Mouse (Mus musculus) thymus, adult 18-20 months (tissue): ENCODE results near the gene Ank2.

Source experiments
- DNase-seq, 2 experiments: peaks; one replicate each; pipeline ENCODE4 v3.0.0; 2022; ENCODE audit warnings: mixed read lengths in 2 of 2

The Ank2 gene

DNA sequence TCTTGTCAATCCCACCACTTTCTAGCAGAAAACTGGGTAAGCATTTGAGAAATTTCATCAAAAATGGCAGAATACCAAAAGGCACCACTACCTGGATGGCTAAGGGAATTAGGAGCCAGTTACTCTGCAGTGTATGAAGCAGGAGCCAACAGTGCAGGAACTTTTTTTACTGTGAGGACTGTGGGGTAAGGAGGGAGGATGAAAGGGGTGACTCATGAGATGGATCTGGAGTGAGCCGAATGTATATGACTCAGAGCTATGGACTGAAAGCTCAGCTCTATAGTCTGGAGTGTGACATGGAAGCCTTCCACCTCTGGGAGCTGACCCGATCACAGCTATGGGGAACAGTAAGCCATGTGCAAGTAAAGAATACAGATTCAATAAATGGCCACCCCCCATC, 530.4 kb downstream of the Ank2 start:
- DNase-seq, result no peak

DNA sequence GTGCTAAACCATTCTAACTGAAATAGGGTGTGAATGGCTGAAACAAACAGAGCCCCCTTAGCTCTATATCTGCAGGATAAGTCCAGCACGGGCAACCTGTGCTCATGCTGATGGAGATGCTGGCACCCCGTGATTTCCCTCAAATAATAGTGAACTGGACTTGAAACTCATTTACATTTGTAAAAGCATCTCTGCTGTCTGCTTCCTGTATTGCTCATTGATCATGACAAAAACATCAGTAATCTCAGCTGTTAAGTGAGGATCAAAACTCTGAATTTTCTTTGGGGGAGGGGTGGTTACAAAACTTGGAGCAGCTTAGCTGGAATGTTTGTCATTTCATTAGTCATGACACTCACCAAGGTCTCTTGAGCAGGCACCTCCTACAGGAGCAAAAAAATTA, 533.4 kb downstream of the Ank2 start:
- no peak for DNase-seq

DNA sequence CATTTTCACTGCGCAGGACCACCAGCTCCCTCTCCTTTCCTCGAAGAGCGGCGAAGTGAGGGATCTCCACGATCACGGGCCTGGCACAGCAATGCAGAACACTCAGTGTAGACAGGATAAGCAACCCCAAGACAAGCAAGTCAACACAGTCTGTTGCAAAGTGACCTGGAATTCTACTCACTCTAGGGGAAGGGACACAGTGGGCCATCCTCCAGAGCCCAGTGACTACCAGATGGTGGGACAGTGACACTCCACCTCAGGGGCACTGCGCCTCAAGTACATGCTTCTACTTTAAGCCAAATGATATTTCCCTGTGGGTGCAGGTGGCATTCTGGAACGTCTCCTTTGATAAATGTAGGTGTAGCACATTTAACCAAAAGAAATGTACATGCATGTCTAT, 536.8 kb downstream of the Ank2 start:
- DNase-seq, result no peak

DNA sequence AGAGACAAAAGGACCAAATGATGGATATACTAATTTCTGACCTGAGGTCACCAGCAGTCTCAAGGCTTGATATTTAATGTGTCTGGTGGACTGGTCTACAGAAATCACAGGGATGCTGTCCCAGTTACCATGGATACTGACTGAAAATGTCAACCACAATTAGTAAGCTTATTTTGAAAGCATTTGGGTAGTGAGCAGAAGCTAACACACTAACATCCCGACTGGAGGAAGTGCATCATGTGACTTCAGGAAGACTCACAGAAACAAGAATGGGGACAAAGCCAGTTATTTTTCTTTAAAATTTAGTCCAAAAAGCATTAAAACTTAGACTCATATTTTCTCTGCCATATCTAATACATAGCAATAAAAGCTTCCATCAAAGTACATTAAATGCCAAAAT, 546.5 kb downstream of the Ank2 start:
- no peak for DNase-seq

DNA sequence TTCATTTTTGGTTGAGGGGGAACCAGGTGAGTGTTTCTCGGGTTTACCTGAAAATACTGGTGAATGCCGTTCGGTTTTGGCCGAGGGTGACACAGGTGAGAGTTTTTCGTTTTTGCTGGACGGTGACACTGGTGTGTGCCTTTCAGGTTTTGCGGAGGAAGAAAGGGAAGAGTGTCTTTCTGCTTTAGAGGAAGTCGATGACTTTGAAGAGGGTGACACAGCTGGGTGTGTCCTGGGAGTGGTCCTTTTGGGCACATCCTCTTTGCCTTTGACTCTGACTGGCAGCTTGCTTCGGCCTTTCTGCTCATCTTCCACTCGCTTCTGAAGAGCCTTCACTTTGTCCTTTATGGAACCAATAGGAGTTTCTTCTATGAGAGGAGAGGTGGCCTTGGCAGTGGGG, 552.6 kb downstream of the Ank2 start:
- no peak for DNase-seq

DNA sequence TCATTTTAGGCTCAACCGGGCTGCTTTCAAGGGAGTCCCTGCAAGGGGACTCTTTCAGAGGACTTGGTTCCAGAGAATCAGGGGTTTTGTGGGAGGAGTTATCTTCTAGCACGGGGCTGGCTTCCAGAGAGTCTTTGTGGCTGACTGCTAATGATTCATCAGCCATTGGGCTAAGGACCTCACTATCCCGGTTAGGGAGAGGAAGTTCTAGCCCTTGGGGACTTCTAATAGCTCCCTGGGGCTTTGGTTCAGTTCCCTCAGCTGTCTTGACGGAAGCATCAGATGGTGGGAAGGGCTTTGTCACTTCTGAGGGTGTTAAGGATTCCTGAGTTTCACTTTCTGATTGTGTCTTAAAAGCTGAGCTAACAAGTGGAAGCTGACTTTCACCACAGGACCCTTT, 554.3 kb downstream of the Ank2 start:
- DNase-seq, result no peak

DNA sequence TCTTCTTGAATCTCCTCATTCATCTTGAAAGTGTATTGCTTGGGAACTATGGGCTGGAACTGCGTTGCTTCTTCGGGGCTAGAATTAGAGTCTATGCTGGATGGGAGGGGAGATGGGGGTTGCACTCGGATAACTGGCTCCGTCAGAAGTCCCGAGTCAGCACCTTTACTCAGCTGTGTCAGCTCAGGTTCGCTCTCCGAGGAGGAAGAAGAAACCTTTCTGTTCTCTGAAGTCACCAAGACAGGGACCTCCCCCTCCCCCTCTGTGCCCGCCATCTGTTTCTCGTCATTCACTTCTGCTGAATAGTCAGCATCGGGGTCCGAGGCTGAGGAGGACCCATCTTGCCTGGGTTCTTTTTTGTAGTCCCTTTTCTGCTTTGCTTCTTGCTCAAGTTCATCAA, 555.1 kb downstream of the Ank2 start:
- no peak for DNase-seq

DNA sequence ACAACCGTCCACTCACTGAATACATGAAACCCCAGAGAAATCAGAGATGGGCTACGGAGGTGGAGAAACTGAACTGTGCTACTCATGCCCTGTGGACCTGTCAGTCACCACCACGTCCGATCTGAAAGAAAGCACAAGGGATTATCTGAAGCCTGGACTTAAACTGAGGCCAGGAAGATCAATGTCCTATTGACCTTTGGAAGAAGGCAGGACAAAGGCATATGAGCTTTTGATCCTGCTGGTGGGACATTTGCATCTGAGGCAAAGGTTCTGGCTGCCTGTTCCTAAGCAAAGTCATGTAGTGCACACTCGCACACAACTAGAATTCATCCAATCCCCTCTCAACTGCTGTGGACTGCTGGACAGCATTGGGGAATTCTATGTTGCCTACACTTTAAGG, 558.7 kb downstream of the Ank2 start:
- DNase-seq, result no peak

DNA sequence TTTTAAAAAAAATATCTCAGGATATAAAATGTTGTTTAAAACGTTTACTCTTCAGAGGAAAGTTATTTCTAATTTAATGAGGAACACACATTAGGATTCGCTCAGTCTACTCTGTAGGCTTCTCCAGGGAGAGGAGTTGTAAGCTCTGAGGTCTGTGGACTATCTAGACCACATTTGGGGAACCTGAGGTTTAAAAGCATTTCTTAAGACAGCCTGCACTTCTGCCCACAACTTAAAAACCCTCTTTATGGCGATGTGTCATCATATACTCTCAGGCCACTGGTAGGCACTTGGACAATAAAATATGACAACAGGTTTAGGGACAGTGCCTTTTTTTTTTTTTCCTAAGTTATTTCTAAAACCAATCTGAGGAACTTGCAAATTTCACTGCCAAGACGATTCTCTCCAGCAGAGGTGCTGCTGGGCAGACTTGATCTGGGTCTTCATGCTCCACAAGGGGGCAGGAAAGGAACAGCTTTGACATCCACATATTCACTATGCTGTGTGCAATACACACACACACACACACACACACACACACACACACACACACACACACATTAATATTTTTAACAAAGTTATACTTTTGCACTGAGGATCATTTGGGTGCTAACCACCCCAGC, 567.2 kb downstream of the Ank2 start:
- no peak for DNase-seq

DNA sequence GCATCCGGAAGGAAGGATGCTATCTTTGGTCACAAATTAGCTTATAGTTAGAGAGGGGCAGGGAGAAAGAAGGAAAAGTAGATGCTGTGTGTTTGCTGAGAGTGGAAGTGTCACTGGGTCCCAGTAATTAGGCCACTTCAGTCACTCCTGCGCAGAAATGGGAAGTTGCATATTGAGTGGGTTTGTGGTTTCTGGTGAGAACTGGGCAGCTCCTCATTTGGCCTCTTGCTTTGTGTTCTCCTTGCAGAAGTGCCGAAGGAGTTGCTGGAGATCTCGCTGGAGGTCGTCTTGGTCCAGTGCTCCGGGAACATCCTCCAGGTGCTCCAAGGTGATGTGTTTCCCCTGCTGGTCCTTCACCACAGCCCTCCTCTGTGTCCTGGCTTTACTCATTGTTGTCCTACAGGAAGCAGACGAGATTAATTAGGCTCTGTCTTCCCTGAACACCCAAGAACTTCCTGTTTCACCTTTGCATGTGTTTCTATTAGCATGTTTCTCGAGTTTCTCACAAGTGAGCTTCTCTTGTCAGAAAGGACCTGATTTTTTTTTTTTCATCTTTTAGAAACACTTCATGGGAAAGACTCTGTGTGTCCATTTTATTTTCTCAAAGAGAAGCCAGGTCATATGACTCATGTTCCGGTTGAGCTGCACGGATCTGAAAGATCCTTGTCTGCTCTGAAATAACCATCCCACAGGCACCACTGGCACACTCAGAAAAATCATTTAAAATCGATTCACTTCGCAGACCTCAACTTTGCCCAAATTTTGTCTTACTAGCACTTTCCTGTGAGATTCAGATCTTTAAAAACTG, 575.4 kb downstream of the Ank2 start:
- no peak for DNase-seq

DNA sequence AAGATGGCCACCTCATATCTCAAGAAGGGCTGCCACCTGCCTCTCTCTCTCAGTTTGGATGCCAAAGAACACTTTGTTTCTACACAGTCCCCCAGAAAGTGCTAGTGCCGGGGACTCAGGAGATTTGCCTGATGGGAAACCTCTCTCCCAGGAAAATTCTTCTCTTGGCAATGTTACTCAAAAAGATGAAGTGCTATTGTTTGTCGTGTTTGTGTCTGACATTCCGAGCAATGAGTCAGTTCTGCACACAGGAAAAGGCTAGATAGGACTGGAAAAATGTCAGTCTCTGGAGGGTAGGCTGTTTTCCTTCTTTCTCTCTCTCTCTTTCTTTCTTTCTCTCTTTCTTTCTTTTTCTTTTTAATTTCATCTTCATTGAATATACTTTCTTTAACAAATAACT, 577.2 kb downstream of the Ank2 start:
- DNase-seq, result no peak

DNA sequence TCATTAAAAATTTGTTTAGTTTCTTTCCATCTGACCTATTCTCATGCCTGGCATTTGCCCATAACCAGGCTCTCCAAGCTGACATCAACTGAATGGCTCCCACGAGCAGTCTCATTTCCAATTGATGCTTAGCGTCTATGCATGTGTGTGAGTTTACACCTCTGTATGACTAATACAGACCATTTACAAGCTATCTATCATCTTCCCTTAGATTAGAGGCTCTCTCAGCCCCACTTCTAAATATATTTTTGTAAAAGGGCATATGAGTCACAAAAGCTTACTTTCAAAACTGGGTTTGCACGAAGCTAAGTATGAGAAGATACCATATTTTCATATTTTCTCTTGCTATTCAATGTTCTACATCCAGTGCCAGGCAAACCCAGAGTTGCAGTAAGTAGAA, 578.9 kb downstream of the Ank2 start:
- DNase-seq, result no peak

DNA sequence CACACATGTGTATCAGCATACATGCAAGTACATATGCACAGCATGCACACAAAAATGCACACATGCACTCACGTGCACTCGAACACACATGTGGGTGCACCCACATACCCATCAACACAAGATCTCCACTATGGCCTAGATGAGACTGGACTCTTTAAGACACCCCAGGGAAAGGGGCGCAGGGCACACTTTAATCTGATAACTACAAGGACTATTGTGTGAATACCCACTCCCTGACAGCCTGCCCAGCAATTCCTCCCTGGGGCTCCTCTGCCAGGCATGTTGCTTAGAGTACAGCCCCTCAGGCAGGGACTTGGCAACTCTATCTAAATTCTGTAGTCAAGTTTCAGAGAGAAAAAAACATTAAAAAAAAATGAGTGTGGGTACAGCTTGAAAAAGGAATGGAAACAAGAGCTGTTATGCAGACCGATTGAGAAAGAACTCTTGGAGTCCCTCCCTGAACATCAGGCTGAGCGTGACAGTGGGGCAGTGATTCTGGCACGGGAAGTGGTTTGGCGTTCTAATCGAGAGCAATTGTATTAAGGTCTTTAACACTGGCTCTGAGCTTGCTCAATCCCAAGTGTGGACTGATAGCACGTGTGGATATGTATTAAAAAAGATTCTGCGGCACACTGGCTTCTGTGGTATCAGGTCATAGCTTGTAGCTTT, 580.2 kb downstream of the Ank2 start:
- no peak for DNase-seq

DNA sequence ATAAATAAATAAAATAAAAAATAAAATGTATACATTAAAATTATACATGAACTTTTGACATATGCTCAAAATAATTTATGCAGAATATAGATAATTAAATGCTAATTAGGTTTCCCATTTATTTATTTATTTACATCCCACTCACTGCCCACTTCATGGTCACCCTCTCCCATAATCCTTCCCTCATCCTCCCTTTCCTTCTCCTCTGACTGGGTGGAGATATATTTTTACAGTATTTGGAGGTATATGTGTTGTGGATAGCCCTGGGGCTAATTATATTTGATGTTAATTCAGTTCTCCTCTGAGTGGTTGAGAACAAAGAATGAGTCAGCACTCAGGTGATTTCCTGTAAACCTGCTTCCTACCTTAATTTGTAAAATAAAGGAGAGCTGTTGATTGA, 582.8 kb downstream of the Ank2 start:
- no peak for DNase-seq

DNA sequence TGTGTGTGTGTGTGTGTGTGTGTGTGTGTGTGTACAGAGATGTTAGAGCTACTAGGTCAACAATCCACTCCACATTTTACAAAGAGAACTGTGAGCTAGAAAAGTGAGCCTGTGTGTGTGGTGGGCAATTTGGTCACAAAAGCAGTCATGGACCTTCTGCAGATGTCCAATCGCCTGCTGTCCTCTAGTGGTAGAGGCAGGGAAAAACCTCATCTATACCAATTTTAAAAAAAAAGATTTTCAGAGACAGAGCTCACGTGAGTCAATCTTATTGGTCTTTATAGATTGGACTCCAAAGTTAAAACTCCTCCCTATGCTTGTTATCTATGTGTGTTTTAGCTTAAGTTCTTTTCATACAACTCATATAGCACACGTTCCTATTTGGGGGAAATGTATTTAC, 595.6 kb downstream of the Ank2 start:
- no peak for DNase-seq

DNA sequence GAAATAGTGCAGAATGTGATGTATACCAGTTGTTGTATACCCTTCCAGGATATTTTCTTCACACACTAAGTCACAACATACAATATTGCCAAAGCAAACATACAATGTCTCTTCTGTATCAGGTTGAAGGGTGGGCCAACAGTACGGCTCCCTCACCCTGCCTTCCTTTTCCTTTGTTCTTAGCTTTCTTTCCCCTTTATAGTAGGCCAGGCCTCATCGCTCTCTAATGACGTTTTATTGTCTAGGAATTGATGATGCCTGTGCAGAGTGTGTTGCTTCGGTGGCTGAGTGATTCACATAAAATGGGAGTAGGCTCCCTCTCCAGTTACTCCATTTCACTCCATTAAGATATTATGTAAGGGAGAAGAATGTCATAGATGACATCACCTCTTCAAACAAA, 612.5 kb downstream of the Ank2 start:
- DNase-seq, result no peak

DNA sequence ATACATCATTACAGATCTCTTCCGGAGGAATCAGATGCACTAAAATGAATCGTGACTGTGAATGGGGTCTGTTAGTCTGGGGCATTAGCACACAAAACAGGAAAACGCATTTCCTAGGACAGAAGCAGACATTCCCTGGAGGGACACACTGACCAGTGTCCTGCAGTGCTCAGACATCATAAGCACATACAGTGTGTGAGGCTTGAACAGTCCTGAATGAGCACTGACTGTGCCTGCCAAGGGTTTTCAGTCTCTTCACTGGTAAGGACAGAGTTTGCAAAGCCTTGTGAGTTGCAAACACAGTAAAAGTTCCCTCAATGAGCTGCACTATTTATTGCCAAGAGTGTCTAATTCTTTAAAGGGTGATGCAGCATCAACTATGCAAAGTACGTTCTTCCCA, 613.1 kb downstream of the Ank2 start:
- DNase-seq, result no peak

DNA sequence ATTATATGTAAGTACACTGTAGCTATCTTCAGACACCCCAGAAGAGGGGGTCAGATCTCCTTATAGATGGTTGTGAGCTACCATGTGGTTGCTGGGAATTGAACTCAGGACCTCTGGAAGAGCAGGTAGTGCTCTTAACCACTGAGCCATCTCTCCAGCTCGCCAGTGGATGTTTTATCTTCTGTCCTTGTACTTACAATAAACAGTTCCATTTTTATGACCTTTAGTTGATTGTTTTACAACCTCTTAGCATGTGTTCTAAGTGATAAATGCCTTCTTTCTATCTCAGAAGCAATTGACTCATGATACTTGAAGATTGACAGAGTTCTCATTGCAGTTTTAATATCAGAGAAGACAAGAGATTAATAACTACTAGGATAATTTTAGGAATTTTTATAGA, 620.9 kb downstream of the Ank2 start:
- DNase-seq, result no peak
